Mouse (Mus musculus): Measurements from ENCODE around the gene Bcl7c.
"Not testable (repeated sequence)": the region's sequence is repeated elsewhere in the genome, so short reads cannot be mapped to it uniquely, and the experiment has no call there.

Gene Bcl7c

GRCm38 (mm10) chr7:127708207-127709078 lies at the start of gene Bcl7c:
Gene Bcl7c, minus strand, starts transcription at chr7:127708933.
- peak; percentile 74 to 86 for DNase-seq

GRCm38 (mm10) chr7:127753741-127754140 lies 45.0 kb upstream of the Bcl7c start:
- no peak for DNase-seq

GRCm38 (mm10) chr7:127753158-127753557 lies 44.4 kb upstream of the Bcl7c start:
- DNase-seq = no peak

GRCm38 (mm10) chr7:127752069-127752468 lies 43.3 kb upstream of the Bcl7c start:
- no peak for DNase-seq

GRCm38 (mm10) chr7:127751619-127752018 lies 42.9 kb upstream of the Bcl7c start:
- DNase-seq = no peak

- no peak for DNase-seq
Measured at GRCm38 (mm10) chr7:127750131-127751127, 41.7 kb upstream of the Bcl7c start.

GRCm38 (mm10) chr7:127748235-127748560 lies 39.5 kb upstream of the Bcl7c start:
- DNase-seq = no peak

- no peak for DNase-seq
Measured at GRCm38 (mm10) chr7:127747559-127748234, 39.0 kb upstream of the Bcl7c start.

- peak in 1 of 2 experiments; percentile 34 for DNase-seq
Measured at GRCm38 (mm10) chr7:127746494-127747491, 38.1 kb upstream of the Bcl7c start.

- DNase-seq = peak; percentile 71 to 78
Measured at GRCm38 (mm10) chr7:127745652-127746493, 37.1 kb upstream of the Bcl7c start.

- DNase-seq = peak; percentile 80 to 89
Measured at GRCm38 (mm10) chr7:127745251-127745651, 36.5 kb upstream of the Bcl7c start.

GRCm38 (mm10) chr7:127744366-127745045 lies 35.8 kb upstream of the Bcl7c start, which contains the start of gene Fbxl19:
Gene Fbxl19, plus strand, starts transcription at chr7:127744543.
- DNase-seq = peak; percentile 45 to 60

- DNase-seq = not testable (repeated sequence)
Measured at GRCm38 (mm10) chr7:127732066-127732465, 23.3 kb upstream of the Bcl7c start, which contains the start of gene Ctf2. Gene Ctf2, minus strand, starts transcription at chr7:127732166.

GRCm38 (mm10) chr7:127730170-127730569 lies 21.4 kb upstream of the Bcl7c start:
- no peak for DNase-seq

- no peak for DNase-seq
Measured at GRCm38 (mm10) chr7:127727898-127728297, 19.2 kb upstream of the Bcl7c start.

- no peak for DNase-seq
Measured at GRCm38 (mm10) chr7:127725924-127726323, 17.2 kb upstream of the Bcl7c start.

- no peak for DNase-seq
Measured at GRCm38 (mm10) chr7:127725490-127725889, 16.8 kb upstream of the Bcl7c start.

GRCm38 (mm10) chr7:127719258-127719657 lies 10.5 kb upstream of the Bcl7c start:
- no peak for DNase-seq

- no peak for DNase-seq
Measured at GRCm38 (mm10) chr7:127718339-127718738, 9.6 kb upstream of the Bcl7c start.

GRCm38 (mm10) chr7:127716992-127717391 lies 8.3 kb upstream of the Bcl7c start:
- DNase-seq = peak; percentile 23 to 26
